Mouse (Mus musculus) c-Kit-negative CD71-positive TER-119-positive erythroid progenitor cells, embryonic 14.5 days (primary cell): ENCODE data around the gene Sos1.
"Not testable (repeated sequence)": the region's sequence is repeated elsewhere in the genome, so short reads cannot be mapped to it uniquely, and the experiment has no call there.

Experiments used
- DNase-seq: peaks from one replicate; pipeline ENCODE4 v3.0.0-alpha.2; 2013; ENCODE audit warnings: low read depth, low spot score

The Sos1 gene

DNA sequence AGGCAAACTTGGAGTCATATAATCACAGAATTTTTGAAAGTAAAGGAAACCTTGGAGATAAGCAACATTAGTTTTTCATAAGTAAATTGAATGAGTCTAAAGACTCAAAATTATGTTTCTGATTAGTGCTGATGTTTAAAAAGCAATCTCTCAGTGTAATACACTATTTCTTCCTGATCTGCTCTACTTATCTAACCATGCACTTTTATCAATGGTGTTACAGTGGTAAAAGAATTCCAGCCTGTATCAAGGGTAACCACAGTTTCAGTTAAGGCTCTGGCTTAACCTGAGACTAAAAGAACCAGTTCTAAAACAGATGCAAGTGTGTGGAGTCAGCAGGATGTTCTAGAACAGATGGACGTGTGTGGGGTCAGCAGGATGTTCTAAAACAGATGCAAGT is 59.3 kb downstream of the Sos1 start:
- no peak for DNase-seq

- DNase-seq: no peak
Observed at GRCm38 (mm10) chr17:80418572-80419210, 61.6 kb downstream of the Sos1 start.

- no peak for DNase-seq
Observed at GRCm38 (mm10) chr17:80411182-80411581, 69.1 kb downstream of the Sos1 start.

- no peak for DNase-seq
Observed at GRCm38 (mm10) chr17:80398243-80398642, 82.0 kb downstream of the Sos1 start.

- no peak for DNase-seq
Observed at GRCm38 (mm10) chr17:80391423-80392403, 88.5 kb downstream of the Sos1 start.

- DNase-seq: no peak
Observed at GRCm38 (mm10) chr17:80390024-80390423, 90.2 kb downstream of the Sos1 start.

DNA sequence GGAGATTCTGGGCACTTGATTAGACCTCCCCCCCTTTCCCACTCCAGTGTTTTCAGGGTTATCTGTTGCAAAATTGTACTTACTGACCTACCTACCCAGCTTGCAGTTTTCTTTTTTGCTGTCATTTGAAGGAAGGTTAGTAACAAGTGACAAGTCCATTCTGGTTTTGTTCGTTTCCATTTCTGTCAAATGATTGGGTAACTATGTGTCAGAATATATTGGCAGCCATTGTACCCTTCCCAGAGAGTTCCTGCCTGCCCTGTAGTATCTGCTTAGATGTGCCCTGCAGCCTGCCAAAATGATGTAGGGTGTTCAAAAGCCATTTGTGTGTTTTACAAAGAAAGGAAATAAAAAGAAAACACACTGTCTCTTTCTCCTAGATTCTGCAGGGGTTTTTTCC is 94.6 kb downstream of the Sos1 start:
- no peak for DNase-seq

- not testable (repeated sequence) for DNase-seq
Observed at GRCm38 (mm10) chr17:80378386-80378785, 101.9 kb downstream of the Sos1 start.

- no peak for DNase-seq
Observed at GRCm38 (mm10) chr17:80373726-80374096, 106.5 kb downstream of the Sos1 start.

DNA sequence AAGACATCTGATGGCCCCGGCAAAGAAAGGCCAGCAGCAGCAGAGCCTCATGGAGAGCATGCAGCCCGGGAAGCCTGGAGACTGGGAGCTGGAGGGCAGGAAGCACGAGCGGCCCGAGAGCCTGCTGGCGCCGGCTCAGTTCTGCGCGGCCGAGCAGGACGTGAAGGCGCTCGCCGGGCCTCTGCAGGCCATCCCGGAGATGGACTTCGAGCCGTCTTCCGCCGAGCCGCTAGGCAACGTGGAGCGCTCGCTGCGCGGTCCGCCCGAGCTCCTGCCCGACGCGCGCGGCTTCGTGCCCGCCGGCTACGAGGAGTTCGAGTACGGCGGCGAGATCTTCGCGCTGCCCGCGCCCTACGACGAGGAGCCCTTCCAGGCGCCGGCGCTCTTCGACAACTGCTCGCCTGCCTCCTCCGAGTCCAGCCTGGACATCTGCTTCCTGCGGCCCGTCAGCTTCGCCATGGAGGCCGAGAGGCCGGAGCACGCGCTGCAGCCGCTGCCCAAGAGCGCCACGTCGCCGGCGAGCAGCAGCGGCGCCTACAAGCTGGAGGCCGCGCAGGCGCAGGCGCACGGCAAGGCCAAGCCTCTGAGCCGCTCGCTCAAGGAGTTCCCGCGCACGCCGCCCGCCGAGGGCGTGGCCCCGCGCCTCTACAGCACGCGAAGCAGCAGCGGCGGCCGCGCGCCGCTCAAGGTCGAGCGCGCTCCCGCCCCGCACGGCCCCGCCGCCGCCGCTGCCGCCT is 107.1 kb downstream of the Sos1 start, which contains the start of gene Gm10190:
TSS of gene Gm10190 (minus strand) at position 553 of the 737 bp plus-strand sequence.
- DNase-seq: no peak

DNA sequence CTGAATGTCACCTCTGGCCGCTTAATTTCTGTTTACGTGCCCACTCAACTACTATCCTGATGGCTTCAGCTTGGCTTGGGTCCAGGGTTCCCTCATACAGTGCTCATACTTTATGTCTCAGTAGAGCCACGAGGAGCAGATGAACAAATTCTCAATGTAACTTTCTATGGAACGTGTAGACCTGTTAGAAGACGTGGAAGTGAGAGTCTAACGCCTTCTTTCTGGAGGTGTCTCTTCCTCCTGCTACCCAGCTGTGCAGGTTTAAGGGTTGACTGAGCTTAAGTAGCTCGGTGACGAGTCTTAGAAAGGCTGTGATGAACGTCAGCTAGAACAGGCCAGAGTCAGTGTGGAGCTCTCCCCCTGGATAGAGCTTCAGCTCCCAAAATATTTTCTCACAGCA is 111.6 kb downstream of the Sos1 start:
- DNase-seq: no peak

DNA sequence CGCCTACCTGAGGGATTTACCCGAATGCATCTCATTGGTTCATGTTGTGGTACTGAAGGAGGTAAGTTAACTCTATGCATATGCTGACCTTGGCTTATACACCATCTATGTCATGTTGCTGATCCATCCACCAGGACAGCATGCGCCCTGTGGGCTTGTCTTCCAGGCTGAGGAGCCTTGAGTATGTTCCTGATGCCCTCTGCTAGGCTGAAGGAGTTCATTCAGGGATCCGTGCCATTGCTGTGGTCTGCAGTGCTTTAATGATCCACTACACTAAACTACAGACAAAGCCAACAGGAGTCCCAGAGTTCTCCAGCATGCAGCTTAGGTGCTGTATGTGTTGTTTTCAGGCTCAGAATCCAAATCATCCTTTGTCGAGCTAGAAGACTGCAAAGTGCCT is 113.0 kb downstream of the Sos1 start:
- no peak for DNase-seq

DNA sequence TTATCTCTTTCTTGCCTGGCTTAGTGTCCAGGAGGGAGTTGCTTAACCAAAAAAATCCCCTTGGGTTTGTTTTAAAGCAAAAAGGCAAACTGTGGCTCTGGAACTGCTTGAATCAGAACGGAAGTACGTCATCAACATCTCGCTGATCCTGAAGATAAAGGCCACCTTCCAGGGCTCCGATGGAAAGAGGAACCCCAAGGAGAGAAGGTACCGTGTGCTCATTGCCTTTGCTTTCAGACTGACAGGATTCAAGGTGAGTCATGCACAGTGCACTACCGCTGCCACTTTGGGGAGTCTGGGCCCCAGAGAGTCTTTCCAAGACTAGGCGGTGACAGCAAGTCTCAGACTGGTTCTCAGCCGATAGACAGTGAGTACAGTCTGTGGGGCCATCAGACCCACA is 120.0 kb downstream of the Sos1 start:
- no peak for DNase-seq

GRCm38 (mm10) chr17:80347234-80347633 is 133.0 kb downstream of the Sos1 start:
- no peak for DNase-seq

- DNase-seq: no peak
Observed at GRCm38 (mm10) chr17:80346591-80347125, 133.6 kb downstream of the Sos1 start.

GRCm38 (mm10) chr17:80345277-80345676 is 135.0 kb downstream of the Sos1 start:
- DNase-seq: no peak
